Mouse (Mus musculus) hindbrain, embryonic 14.5 days (tissue): ENCODE measurements around the gene Flvcr2. TPM values are rescaled to one million over a fixed set of nuclear protein-coding genes. Genes with fewer than 3 reads are reported as not detected.

ENCODE experiments used
- ATAC-seq: fragments of 200-750 bp; cut with Nextera tagmentation; 2 replicates; pipeline ENCODE4 v1.8.0; 2017; ENCODE audit warnings: moderate number of reproducible peaks, mild to moderate bottlenecking, moderate TSS enrichment, moderate library complexity; ENCODE audit not compliant: low FRiP score
- DNase-seq: peaks from one replicate; pipeline ENCODE4 v3.0.0-alpha.2; 2015; ENCODE audit warnings: low spot score
- H3K27ac ChIP-seq: fragments of 300-500 bp; sonication (generic); 2 replicates; pipeline ENCODE4 v1.5.1; 2014; ENCODE audit warnings: mild to moderate bottlenecking, moderate library complexity
- H3K27me3 ChIP-seq: fragments of 300-500 bp; sonication (generic); 2 replicates; pipeline ENCODE4 v1.6.1; 2014; ENCODE audit warnings: mild to moderate bottlenecking, low read length, mixed read lengths; ENCODE audit not compliant: control insufficient read depth, insufficient read depth
- H3K36me3 ChIP-seq: fragments of 300-500 bp; sonication (generic); replicated peaks from 2 replicates; pipeline ENCODE4 v1.6.1; 2014; ENCODE audit not compliant: control insufficient read depth, insufficient read depth
- H3K4me1 ChIP-seq: fragments of 300-500 bp; sonication (generic); replicated peaks from 2 replicates; pipeline ENCODE4 v1.6.1; 2014; ENCODE audit warnings: antibody characterized with exemption, low read length, mixed read lengths; ENCODE audit not compliant: control insufficient read depth, insufficient read depth
- H3K4me2 ChIP-seq: fragments of 300-500 bp; sonication (generic); replicated peaks from 2 replicates; pipeline ENCODE4 v1.6.1; 2014; ENCODE audit warnings: mild to moderate bottlenecking, moderate library complexity
- H3K4me3 ChIP-seq: fragments of 300-500 bp; sonication (generic); replicated peaks from 2 replicates; pipeline ENCODE4 v1.5.1; 2014; ENCODE audit warnings: mild to moderate bottlenecking, low read length
- H3K9ac ChIP-seq: fragments of 300-500 bp; sonication (generic); 2 replicates; pipeline ENCODE4 v1.6.1; 2014
- H3K9me3 ChIP-seq: fragments of 300-500 bp; sonication (generic); 2 replicates; pipeline ENCODE4 v1.6.1; 2016; ENCODE audit warnings: low read length; ENCODE audit not compliant: control insufficient read depth
- WGBS: fragments of 180-500 bp; shearing (Covaris S2); extraction: QIAGEN DNeasy Blood & Tissue Kit; methylation state at CpG from one replicate; pipeline ENCODE4 v1.1.7; 2014; 5-methylcytosine and 5-hydroxymethylcytosine counted together
- polyA plus RNA-seq: library from polyadenylated mRNA; unstranded; fragments of >200 nt; fragmentation: Nextera tagmentation; extraction: Ambion mirVana; gene quantifications from 2 replicates; pipeline ENCODE4 v1.2.1, GENCODE M21; 2014

Flvcr2 gene
- polyA plus RNA-seq, 1 experiment from 2014 or later = 5.2 TPM

- no peak overlapping the region for H3K4me2 ChIP-seq
- no peak overlapping the region for H3K27ac ChIP-seq
- no peak for DNase-seq
- H3K9me3 ChIP-seq = no peaks in the 10 kb centered on the region
- H3K4me3 ChIP-seq = no peak overlapping the region
- 72% methylated on average over 7 of the region's 7 CpGs for WGBS
- no peaks in the 10 kb centered on the region for H3K36me3 ChIP-seq
- H3K9ac ChIP-seq = no peak overlapping the region
- H3K4me1 ChIP-seq = no peaks in the 10 kb centered on the region
- no peak for ATAC-seq
- no peaks in the 10 kb centered on the region for H3K27me3 ChIP-seq
Observed at GRCm38 (mm10) chr12:85728181-85728580, 18.2 kb upstream of the Flvcr2 start.

DNA sequence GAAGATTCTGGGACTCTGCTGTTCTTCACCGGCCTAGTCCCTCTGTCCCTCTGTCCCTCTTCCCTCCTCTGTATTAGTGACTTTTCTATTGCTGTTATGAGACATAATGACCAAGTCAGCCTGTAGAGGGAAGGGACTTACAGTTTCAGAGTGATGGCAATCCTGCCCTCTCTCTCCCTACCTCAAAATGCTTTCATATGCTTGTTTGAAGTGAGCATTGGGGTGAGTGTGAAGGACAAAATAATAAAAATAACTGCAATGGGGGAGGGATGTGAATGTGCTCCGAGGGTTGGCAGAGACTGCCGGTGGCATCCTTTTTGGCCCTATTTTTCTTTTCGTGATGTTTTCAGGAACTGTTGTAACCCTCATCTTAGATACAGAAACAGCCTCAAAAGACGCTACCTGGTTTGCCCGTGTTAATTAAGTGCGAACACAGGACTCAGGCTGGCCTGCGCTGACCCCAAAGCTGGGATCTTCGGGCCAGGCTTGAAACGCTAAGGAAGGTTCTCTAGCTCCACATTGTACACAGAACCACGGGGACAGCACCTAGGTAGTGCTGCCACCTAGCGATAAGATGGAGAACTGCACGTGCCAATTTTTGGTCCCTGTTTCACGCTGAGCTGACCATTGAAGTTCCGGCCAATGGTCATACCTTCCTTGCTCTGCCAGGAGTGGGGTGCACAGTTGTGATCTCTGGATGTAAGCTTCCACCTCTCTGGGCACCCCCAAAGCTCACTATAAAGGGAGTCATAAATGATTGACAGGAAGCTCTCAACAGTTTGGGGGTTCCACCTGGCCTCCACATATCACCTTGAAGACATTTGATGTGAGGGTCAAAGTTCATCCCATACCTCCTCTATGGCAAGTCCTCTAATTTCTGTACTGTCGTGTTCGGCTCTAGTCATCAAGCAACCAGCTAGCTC, 17.1 kb upstream of the Flvcr2 start:
- Histone ChIP-seq H3K9ac (no peak overlapping the region), H3K4me3 (no peak overlapping the region), H3K9me3 (no peaks in the 10 kb centered on the region), H3K4me2 (no peak overlapping the region), H3K27me3 (no peaks in the 10 kb centered on the region), H3K4me1 (no peaks in the 10 kb centered on the region), H3K36me3 (no peaks in the 10 kb centered on the region), H3K27ac (no peak overlapping the region)
- 42% methylated on average over 17 of the region's 17 CpGs for WGBS
- DNase-seq = peak; percentile 77
- ATAC-seq = no peak

GRCm38 (mm10) chr12:85729945-85730290, 16.4 kb upstream of the Flvcr2 start:
- H3K9me3 ChIP-seq = no peaks in the 10 kb centered on the region
- no peak for DNase-seq
- no peaks in the 10 kb centered on the region for H3K4me1 ChIP-seq
- no peak overlapping the region for H3K4me3 ChIP-seq
- no peak for ATAC-seq
- no peak overlapping the region for H3K9ac ChIP-seq
- no peaks in the 10 kb centered on the region for H3K36me3 ChIP-seq
- no peak overlapping the region for H3K4me2 ChIP-seq
- WGBS = 65% methylated on average over 6 of the region's 6 CpGs
- H3K27ac ChIP-seq = no peak overlapping the region
- no peaks in the 10 kb centered on the region for H3K27me3 ChIP-seq

GRCm38 (mm10) chr12:85736203-85736602, 10.1 kb upstream of the Flvcr2 start:
- Histone ChIP-seq H3K9me3 (no peaks in the 10 kb centered on the region), H3K9ac (no peak overlapping the region), H3K36me3 (no peaks in the 10 kb centered on the region), H3K27me3 (no peaks in the 10 kb centered on the region), H3K4me1 (no peaks in the 10 kb centered on the region), H3K4me3 (no peak overlapping the region), H3K4me2 (no peak overlapping the region), H3K27ac (no peak overlapping the region)
- ATAC-seq (no peak), DNase-seq (no peak)
- 68% methylated on average over 2 of the region's 2 CpGs for WGBS

- no peak overlapping the region for H3K4me3 ChIP-seq
- H3K9ac ChIP-seq = no peak overlapping the region
- H3K36me3 ChIP-seq = no peaks in the 10 kb centered on the region
- no peaks in the 10 kb centered on the region for H3K4me1 ChIP-seq
- no peaks in the 10 kb centered on the region for H3K27me3 ChIP-seq
- ATAC-seq (no peak), DNase-seq (no peak)
- H3K9me3 ChIP-seq = no peaks in the 10 kb centered on the region
- no peak overlapping the region for H3K27ac ChIP-seq
- H3K4me2 ChIP-seq = no peak overlapping the region
- 96% methylated on average over 3 of the region's 3 CpGs for WGBS
Observed at GRCm38 (mm10) chr12:85736960-85737359, 9.4 kb upstream of the Flvcr2 start.

GRCm38 (mm10) chr12:85746696-85747219, 419 bp downstream of the Flvcr2 start:
- H3K4me3 ChIP-seq = peak overlapping the region; percentile 28
- DNase-seq (no peak), ATAC-seq (no peak; the same call in 1 of the 2 replicates)
- peaks cover 25% of the 10 kb centered on the region for H3K27me3 ChIP-seq
- H3K4me2 ChIP-seq = peak overlapping the region; percentile 64
- no peaks in the 10 kb centered on the region for H3K9me3 ChIP-seq
- 23% methylated on average over 21 of the region's 21 CpGs for WGBS
- H3K9ac ChIP-seq = peak overlapping the region; percentile 24; the same call in 1 of the 2 replicates
- H3K27ac ChIP-seq = no peak overlapping the region
- peaks cover 8% of the 10 kb centered on the region for H3K4me1 ChIP-seq
- no peaks in the 10 kb centered on the region for H3K36me3 ChIP-seq

- WGBS = 90% methylated on average over 10 of the region's 10 CpGs
- Histone ChIP-seq H3K9me3 (no peaks in the 10 kb centered on the region), H3K4me1 (peaks cover 8% of the 10 kb centered on the region), H3K4me2 (peak overlapping the region; percentile 64), H3K27ac (no peak overlapping the region), H3K9ac (no peak overlapping the region), H3K36me3 (no peaks in the 10 kb centered on the region), H3K27me3 (peaks cover 25% of the 10 kb centered on the region), H3K4me3 (no peak overlapping the region)
- ATAC-seq (no peak), DNase-seq (no peak)
Observed at GRCm38 (mm10) chr12:85747343-85747742, 1.0 kb downstream of the Flvcr2 start.

DNA sequence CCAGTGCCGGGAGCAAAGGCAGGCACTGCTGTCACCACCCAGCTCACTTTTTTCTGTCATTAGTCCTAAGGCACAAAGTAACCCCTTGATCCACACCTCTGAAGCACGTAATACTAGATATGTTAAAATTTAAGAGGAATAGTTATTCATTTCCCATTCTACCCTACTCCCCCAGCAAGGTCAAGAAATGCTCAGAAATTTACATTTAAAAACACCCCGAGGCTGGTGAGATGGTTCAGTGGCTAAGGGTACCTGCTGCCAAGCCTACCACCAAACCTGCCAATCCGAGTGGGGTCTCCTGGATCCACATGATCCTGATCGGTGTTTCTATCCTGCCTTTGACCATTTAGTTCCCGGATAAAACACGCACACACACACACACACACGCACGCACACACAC, 3.5 kb downstream of the Flvcr2 start:
- 87% methylated on average over 9 of the region's 9 CpGs for WGBS
- no peak overlapping the region for H3K9ac ChIP-seq
- DNase-seq (no peak), ATAC-seq (no peak)
- no peak overlapping the region for H3K27ac ChIP-seq
- peaks cover 8% of the 10 kb centered on the region for H3K4me1 ChIP-seq
- H3K27me3 ChIP-seq = peaks cover 21% of the 10 kb centered on the region
- no peak overlapping the region for H3K4me3 ChIP-seq
- no peaks in the 10 kb centered on the region for H3K9me3 ChIP-seq
- H3K36me3 ChIP-seq = no peaks in the 10 kb centered on the region
- no peak overlapping the region for H3K4me2 ChIP-seq

DNA sequence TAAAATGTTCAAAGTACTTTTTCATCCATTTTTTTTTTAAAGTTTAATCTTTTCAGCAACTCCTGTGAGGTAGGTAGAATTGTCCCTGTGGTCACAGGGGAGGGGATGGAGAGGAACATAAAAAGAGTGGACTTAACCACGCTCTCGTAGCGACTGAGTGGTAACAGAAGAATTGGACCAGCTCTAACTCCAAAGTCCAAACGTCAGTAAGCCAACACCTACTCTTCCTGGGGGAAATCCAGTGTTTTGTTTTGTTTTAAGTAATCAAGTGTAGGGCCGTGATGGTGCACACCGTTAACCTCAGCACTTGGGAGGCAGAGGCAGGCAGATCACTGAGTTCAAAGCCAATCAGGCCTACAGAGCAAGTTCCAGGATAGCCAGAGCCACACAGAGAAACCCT, 5.8 kb downstream of the Flvcr2 start:
- DNase-seq (no peak), ATAC-seq (no peak)
- no peak overlapping the region for H3K9ac ChIP-seq
- H3K9me3 ChIP-seq = no peaks in the 10 kb centered on the region
- H3K36me3 ChIP-seq = no peaks in the 10 kb centered on the region
- H3K4me1 ChIP-seq = no peaks in the 10 kb centered on the region
- 90% methylated on average over 6 of the region's 6 CpGs for WGBS
- no peak overlapping the region for H3K4me2 ChIP-seq
- H3K27me3 ChIP-seq = peaks cover 5% of the 10 kb centered on the region
- no peak overlapping the region for H3K27ac ChIP-seq
- H3K4me3 ChIP-seq = no peak overlapping the region
